Mouse (Mus musculus) cerebellum, adult 9-10 months (tissue): ENCODE results near the gene Ncbp1.

Experiments
- DNase-seq: peaks from one replicate; pipeline ENCODE4 v3.0.0; 2022

Gene Ncbp1

GRCm38 (mm10) chr4:46138287-46139222 lies at the start of gene Ncbp1, which contains the start of gene Tstd2:
Ncbp1 (plus strand) TSS chr4:46138613.
Tstd2 (minus strand) TSS chr4:46138694.
- peak; percentile 90 for DNase-seq

- no peak for DNase-seq
Observed at GRCm38 (mm10) chr4:46089524-46090125, 48.8 kb upstream of the Ncbp1 start.

- DNase-seq: peak; percentile 87
Observed at GRCm38 (mm10) chr4:46092429-46093076, 45.9 kb upstream of the Ncbp1 start.

- peak; percentile 81 for DNase-seq
Observed at GRCm38 (mm10) chr4:46094916-46095825, 43.2 kb upstream of the Ncbp1 start.

GRCm38 (mm10) chr4:46095826-46096159 lies 42.6 kb upstream of the Ncbp1 start:
- no peak for DNase-seq

GRCm38 (mm10) chr4:46096546-46096945 lies 41.9 kb upstream of the Ncbp1 start:
- no peak for DNase-seq

- DNase-seq: no peak
Observed at GRCm38 (mm10) chr4:46097591-46097990, 40.8 kb upstream of the Ncbp1 start.

GRCm38 (mm10) chr4:46099132-46099531 lies 39.3 kb upstream of the Ncbp1 start:
- peak; percentile 74 for DNase-seq

- DNase-seq: no peak
Observed at GRCm38 (mm10) chr4:46100539-46100938, 37.9 kb upstream of the Ncbp1 start.

GRCm38 (mm10) chr4:46101211-46101711 lies 37.2 kb upstream of the Ncbp1 start:
- no peak for DNase-seq

- DNase-seq: no peak
Observed at GRCm38 (mm10) chr4:46102078-46102769, 36.2 kb upstream of the Ncbp1 start.

GRCm38 (mm10) chr4:46110084-46110483 lies 28.3 kb upstream of the Ncbp1 start:
- no peak for DNase-seq

- peak; percentile 73 for DNase-seq
Observed at GRCm38 (mm10) chr4:46111361-46111760, 27.1 kb upstream of the Ncbp1 start.

- DNase-seq: no peak
Observed at GRCm38 (mm10) chr4:46115308-46115707, 23.1 kb upstream of the Ncbp1 start.

GRCm38 (mm10) chr4:46116544-46117175 lies 21.8 kb upstream of the Ncbp1 start:
- peak; percentile 89 for DNase-seq

- DNase-seq: no peak
Observed at GRCm38 (mm10) chr4:46117536-46117935, 20.9 kb upstream of the Ncbp1 start.

GRCm38 (mm10) chr4:46119514-46120094 lies 18.8 kb upstream of the Ncbp1 start:
- no peak for DNase-seq

GRCm38 (mm10) chr4:46120767-46121166 lies 17.6 kb upstream of the Ncbp1 start:
- DNase-seq: no peak

GRCm38 (mm10) chr4:46123358-46123757 lies 15.1 kb upstream of the Ncbp1 start:
- no peak for DNase-seq

- DNase-seq: peak; percentile 89
Observed at GRCm38 (mm10) chr4:46126541-46126940, 11.9 kb upstream of the Ncbp1 start.
